Mouse (Mus musculus): ENCODE measurements around the gene Ets1.

Ets1 gene

GRCm38 (mm10) chr9:32731787-32732186 lies 95.8 kb downstream of the Ets1 start:
- DNase-seq = no peak

- no peak for DNase-seq
These were observed 99.0 kb downstream of the Ets1 start for GRCm38 (mm10) chr9:32735071-32735470.

GRCm38 (mm10) chr9:32736051-32736450 lies 100.0 kb downstream of the Ets1 start:
- no peak for DNase-seq

GRCm38 (mm10) chr9:32739988-32740387 lies 104.0 kb downstream of the Ets1 start:
- no peak for DNase-seq

GRCm38 (mm10) chr9:32740751-32741387 lies 104.8 kb downstream of the Ets1 start:
- no peak for DNase-seq

- DNase-seq = peak; percentile 26
These were observed 105.7 kb downstream of the Ets1 start for GRCm38 (mm10) chr9:32741681-32742080.

GRCm38 (mm10) chr9:32743157-32743556 lies 107.1 kb downstream of the Ets1 start:
- peak; percentile 57 for DNase-seq

- no peak for DNase-seq
These were observed 107.7 kb downstream of the Ets1 start for GRCm38 (mm10) chr9:32743642-32744161.

- no peak for DNase-seq
These were observed 108.3 kb downstream of the Ets1 start for GRCm38 (mm10) chr9:32744288-32744687.

- DNase-seq = no peak
These were observed 109.2 kb downstream of the Ets1 start for GRCm38 (mm10) chr9:32745079-32745763.

GRCm38 (mm10) chr9:32745998-32746397 lies 110.0 kb downstream of the Ets1 start:
- DNase-seq = no peak

- no peak for DNase-seq
These were observed 110.6 kb downstream of the Ets1 start for GRCm38 (mm10) chr9:32746615-32747014.

- no peak for DNase-seq
These were observed 111.6 kb downstream of the Ets1 start for GRCm38 (mm10) chr9:32747624-32748023.

GRCm38 (mm10) chr9:32748552-32748951 lies 112.5 kb downstream of the Ets1 start:
- DNase-seq = no peak

- no peak for DNase-seq
These were observed 113.9 kb downstream of the Ets1 start for GRCm38 (mm10) chr9:32749721-32750480.

- DNase-seq = no peak
These were observed 116.6 kb downstream of the Ets1 start for GRCm38 (mm10) chr9:32752602-32753001.

GRCm38 (mm10) chr9:32754311-32754710 lies 118.3 kb downstream of the Ets1 start:
- no peak for DNase-seq

GRCm38 (mm10) chr9:32756002-32756401 lies 120.0 kb downstream of the Ets1 start:
- DNase-seq = no peak

GRCm38 (mm10) chr9:32758280-32758905 lies 122.4 kb downstream of the Ets1 start:
- DNase-seq = no peak

GRCm38 (mm10) chr9:32760649-32761157 lies 124.7 kb downstream of the Ets1 start:
- no peak for DNase-seq

GRCm38 (mm10) chr9:32761326-32761725 lies 125.3 kb downstream of the Ets1 start:
- DNase-seq = no peak

GRCm38 (mm10) chr9:32764374-32764773 lies 128.4 kb downstream of the Ets1 start:
- no peak for DNase-seq

- no peak for DNase-seq
These were observed 129.1 kb downstream of the Ets1 start for GRCm38 (mm10) chr9:32765123-32765522.

All from kidney, adult 9 months (tissue).